Mouse (Mus musculus) B cell, adult 2 months (primary cell): ENCODE measurements around the gene Calr4.

ENCODE experiments used
- DNase-seq, 2 experiments: peaks; one replicate each; pipeline ENCODE4 v3.0.0; 2022

Gene Calr4

DNA sequence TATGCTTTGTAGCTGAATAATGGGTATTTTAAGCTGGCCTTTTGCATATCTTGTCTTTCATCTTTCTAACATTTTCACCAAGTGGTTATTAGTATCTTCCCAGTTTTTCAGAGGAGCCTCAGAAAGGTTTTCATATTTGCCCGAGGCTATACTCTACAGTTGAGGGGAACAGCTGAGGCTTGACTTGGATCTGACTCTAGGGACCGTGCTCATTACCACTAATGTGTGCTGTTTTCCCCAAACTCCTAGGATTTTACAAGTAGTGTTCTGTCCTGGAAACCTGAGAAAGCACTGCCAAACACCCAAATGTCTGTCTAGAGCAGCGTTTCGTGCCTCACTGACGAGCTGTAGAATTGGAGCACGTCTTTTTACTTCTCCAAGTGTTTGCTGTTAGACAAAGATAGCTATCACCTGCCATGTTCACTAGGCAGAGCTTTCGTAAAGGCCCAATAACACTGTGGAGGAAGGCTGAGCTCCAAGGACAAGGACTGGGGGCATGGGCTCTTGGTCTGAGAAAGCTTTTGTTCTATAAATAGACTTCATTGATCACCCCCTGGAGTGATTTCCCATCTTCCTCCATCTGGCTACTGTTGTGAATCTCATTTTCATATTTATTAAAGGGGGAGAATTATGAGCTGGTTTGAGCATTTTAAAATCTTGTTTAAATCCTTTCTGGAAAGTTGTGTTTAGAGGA lies 2.0 kb downstream of the Calr4 start:
- no peak for DNase-seq

DNA sequence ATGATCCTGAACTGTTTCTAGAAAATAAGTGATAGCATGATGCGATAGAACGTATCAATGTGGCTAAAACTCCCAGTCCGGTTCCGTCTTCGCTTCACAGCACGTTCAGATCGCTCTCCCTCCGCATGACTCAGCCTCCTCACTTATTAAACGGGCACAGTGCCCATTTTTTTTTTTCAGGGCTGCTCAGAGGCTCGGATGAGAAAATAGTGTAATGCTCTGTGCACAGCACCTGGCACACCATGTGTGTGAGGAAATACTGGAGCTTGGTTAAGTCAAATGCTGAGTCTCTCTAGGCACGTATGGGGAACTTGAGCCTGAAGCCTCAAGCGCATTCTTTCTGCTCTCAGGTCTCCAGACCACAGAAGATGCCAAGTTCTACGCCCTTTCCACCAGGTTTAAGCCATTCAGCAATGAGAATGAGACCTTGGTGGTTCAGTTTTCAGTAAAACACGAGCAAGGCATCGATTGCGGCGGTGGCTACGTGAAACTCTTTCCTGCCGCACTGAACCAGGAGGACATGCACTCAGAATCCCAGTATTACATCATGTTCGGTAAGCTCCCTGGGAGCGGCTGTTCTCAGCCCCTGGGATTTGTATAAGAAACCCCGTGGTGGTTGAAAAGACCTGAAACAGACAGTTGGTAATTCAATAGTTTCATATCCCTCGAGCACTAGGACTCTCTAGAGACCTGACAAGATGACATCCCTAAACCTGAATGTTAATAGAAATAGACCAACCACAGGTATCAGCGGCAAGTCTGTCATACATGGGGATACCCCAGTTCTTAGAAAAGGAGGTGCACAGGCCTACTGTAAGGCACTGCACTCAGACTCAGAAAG lies 4.4 kb downstream of the Calr4 start:
- DNase-seq: no peak

DNA sequence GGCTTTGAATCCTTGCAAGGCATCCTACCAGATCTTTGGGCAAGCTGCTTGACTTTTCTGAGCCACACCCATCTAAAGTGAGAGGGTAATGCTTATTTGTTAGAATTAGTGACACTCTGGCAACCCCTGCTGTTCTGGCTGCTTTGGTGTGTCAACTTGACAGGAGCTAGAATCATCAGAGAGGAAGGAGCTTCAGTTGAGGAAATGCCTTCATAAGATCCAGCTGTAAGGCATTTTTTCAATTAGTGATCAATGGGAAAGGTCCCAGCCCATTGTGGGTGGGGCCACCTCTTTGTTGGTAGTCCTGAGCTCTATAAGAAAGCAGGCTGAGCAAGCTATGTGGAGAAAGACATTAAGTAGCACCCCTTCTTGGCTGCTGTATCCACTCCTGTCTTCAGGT lies 6.9 kb downstream of the Calr4 start:
- DNase-seq: no peak

DNA sequence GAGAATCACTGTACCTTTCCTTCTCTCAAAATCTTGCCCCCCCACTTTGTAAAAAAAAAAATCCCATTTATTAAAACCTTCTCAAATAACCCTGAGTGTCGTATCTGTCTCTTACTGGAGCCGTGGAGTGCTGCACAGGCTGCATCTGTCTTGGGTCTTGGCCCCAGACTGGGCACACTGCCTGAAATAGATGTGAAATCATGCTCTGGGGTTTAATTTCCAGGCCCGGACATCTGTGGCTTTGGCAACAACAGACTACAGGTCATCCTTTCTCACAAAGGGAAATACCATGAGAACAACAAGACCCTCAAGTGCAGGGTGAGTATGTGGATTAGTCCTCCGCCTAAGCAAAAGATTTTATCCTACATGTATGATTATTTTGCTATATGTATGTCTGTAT lies 7.6 kb downstream of the Calr4 start:
- no peak for DNase-seq

DNA sequence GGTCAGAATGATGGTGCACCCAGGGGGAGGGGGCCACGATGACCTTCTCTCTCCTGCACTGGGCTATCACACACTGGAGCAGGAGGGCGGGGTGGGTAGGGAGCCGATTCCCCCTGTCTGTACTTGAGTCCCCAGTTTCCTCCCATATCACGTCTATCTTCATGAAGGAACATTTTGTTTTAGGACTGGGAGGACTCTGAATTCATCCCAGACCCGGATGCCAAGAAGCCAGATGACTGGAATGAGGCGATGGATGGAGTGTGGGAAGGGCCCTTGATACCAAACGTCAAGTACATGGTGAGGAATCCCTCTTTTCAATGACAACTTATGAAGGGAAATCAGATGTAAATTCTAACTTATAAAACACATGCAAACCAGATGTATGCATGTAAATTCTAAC lies 10.2 kb downstream of the Calr4 start:
- no peak for DNase-seq

DNA sequence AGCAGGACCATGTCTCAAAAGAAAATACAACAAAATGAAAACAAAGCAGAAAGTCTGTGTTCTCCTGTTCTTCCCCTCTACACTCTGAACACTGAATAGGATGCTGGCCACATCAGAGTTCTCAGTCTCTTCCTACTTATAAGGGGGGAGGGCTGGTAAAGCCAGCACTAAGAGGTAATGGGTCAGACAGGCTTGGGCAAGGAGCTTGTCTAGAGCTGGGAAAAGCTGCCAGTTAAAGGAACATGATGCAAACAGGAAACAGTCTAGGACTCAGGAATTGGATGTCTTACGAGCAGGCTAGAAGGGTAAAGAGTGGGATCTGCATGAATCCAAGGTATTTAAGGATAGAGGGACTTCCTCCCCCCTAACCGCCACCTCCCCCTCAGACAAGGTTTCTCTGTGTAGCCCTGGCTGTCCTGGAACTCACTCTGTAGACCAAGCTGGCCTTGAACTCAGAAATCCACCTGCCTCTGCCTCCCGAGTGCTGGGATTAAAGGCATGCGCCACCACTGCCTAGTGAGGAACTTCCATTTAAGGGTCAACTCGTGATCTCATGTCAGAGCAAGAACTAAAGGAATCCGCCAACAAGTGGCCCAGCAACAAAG lies 10.8 kb downstream of the Calr4 start:
- no peak for DNase-seq

DNA sequence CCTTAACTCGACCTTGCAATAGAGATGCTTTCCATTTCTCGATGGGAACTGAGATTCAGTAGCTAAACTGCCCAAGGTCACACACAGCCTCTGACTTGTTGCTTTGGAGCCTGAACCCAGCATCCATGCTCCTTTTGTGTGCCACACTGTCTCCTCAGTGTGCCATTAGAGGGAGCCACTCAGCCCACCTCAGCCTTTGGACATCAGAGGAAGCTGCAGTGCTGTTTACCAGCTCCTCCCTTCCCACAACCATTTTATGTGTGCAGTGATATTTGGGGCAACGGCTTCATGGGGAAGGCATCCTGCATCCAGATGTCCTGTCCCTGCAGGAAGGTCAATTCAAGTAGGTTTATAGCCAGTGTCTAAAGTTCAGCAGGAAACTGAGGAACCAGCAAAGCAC lies 17.3 kb downstream of the Calr4 start:
- DNase-seq: peak; percentile 35 to 44

DNA sequence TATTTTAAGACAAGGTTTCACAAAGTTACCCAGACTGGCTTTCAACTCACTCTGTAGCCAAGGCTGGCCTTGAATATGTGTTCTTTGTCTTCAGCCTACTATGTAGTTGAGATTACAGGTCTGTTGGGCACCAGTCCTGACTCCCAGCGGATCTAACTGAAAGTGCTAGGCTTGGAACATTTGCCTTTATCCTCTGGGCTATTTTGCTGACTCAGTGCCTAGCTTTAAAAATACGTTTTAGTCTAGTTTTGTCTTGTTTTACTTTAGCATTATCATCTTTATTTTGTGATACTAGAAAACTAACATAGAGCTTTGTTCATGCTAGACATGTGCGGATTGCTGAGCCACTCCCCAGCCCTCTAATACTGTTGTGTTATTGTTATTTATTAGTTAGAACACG lies 17.9 kb downstream of the Calr4 start:
- DNase-seq: no peak

DNA sequence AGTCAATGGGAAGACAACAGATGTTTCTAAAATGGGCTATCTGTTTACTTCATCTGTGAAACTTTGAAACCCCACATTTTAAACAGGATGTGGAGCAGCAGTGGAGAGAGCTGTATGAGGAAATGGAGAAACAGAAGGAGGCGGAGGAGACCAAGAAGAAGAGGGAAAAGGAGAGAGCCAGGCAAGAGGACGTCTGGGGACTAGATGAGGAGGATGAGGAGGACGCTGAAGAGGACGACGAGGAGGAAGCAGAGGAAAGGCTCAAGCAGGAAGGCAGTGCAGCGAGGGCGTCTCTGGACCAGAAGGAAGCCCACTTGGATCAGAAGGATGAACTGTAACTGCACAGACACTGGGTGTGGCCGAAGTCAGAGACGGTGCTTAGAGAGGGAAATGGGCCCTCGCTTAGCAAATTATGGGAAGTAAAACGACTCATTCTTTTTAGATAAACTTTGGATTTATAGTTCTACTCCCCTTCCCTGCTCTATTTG lies 19.4 kb downstream of the Calr4 start:
- no peak for DNase-seq

DNA sequence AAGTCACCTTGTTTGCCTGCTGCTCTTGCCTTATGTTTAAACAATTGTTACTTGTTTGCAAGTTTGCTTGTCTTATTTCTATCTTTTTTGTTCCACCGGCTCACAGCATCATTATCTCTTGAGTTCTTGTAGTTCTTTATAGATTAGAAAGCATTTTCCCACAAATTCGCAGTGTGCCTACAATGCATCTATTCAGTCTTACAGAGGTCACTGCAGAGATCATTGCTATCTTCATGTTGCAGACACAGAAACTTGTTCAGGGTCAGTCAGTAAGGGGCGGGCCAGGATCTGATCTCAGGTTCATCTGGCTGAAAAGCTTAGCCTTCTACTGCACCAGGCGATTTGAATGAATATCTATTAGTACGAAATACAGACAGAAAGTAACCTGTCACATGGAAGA lies 20.2 kb downstream of the Calr4 start:
- no peak for DNase-seq

DNA sequence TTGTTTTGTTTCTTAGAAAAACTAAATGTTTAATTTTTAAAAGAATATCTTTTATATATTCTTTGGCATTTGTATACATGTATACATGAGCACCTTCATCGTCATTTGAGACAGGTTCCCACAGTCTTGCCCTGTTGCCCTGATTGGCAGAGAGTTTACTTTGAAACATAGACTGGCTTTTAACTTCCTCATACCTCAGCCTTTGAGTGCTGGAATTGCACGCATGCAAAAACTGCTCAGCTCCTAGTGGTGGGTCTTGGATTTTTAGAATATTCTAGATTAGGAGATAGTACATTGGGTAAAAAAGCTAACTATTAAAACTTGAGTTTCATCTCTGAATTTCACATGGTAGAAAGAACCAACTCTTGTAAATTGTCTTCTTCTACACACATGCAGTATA lies 21.0 kb downstream of the Calr4 start:
- DNase-seq: no peak

DNA sequence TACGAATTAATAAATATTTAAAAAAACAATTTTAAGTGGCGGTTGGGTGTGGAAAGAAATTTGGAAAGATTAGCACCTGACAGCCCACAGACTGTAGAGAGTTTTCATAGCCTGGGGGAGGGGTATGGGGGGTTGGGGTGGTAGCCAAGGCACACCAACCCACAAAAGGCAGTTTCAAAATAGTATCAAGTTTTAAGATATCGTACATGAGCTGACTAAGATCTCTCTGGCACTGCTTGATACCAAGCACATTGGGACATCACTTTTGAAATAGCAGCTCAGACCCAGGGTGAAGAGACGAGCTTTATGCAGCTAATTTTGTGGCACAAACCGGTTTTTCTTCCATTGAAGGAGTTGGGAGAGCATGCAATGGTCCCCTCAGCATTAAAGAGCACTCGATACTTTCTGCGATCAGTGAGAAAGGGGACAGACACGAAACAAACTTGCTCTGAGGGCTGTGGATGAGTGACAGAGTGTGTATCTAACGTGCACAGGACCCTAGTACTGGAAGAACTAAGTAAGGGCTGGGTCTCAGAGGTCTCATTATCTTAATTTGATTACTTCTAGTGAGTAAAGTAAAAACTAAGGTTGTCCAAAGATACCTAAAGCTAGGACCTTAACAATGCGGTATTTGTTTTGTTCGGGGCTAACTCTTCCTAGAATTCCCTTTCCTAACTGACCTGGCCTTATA lies 21.6 kb downstream of the Calr4 start:
- DNase-seq: no peak

DNA sequence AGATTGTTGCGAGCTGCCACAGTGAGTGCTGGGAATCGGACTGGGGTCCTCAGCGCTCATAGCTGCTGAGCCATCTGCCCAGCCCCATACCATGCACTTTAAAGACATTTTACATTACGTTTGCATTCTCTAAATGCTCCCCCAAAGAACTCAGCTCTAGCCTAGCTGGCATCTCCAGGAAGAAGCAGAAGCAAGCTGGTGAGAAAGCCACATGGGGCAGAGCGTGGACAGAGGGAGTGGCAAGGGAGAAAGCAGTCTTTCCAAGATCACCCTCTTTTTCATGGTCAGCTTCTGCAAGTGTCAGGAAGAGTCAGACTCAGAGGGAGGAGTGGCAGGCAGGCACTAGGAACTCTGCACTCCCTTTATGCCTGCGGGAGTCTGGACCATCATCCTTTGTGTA lies 22.5 kb downstream of the Calr4 start:
- DNase-seq: no peak

DNA sequence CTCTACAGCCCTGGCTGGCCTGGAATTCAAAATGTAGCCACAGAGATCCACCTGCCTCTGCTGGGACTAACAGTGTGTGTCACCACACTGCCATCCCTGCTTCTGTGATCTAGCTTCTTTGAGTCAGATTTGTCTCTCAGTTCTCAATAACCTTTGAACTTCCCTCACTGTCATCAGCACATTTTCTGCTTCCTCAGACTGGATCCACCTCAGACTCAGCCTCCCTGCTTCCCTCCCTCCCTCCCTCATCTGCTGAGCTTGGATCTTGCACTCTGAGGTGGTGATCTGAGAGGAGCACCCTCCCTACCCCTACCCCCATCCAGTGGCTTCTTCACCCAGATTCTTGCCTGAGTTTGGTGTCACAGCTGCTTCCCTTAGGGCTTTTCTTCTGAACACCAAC lies 23.4 kb downstream of the Calr4 start:
- DNase-seq: no peak

DNA sequence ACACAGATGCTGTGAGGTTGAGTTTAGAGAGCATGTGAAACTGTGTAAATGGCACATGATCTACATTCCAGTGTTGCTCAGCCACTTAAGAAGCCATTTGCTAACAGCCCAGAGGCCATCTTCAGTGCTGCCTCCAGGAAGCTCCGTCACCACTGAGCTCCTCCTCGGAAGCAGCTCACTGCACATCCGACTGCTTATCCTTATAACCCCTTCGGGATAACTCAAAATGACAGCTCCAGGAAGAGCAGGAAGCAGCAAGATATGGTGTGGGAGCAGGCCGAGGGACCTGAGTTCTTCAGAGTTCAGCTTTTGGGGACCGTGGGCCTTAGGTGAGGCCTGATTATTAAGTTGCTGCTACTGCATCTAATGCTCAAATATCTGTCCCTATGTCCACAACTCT lies 27.8 kb downstream of the Calr4 start:
- no peak for DNase-seq

DNA sequence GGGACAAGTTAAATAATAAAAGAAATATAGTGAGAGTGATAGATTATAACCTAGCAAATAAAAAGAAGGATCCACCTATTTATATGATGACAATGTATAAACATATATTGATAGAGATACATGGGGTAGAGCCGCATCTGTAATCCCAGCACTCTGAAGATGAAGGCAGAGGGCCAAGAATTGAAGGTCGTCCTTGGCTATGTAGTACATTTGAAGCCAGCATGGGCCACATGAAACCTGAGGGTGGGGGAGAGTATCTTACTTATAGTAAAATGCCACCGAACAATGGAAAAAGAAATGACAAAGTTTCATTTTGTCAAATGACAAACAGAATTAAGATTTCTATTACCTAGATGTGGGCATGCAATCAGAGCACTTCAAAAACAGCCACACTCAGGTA lies 31.8 kb downstream of the Calr4 start:
- no peak for DNase-seq

DNA sequence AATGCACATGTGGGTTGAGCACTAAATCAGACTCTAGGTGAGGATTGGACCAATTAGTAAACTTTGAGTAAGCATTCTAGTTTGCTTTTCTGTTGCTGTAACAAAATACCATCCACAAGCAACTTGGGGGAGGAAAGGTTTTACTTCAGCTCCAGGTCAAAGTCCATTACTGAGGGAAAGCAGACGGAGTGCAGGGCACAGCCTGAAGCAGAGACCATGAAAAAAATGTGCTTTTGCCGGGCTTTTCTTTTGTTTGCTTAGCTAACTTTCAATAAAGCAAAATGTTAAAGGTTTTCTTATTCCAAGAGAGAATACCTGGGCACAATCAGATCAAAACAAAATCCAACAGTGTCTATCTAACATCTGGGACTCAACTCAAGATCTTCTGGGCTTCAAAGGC lies 32.5 kb downstream of the Calr4 start:
- DNase-seq: no peak

DNA sequence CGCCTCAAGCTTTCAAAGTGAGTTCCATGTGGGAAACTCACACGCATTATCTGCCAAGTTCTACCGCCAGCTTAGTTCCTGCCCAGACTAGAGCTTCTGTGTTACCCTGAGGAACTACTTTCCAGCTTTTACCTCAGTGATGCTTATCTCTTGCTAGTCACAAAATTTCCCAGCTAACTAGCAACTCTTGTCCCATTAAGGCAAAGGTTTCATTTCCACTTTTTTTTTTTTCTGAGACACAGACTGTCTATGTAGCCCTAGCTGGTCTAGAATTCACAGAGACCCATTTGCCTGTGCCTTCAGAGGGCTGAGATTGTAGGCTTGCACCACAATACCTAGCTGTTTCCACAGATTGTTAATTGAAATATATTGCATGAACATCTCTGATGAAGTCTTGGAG lies 33.2 kb downstream of the Calr4 start:
- no peak for DNase-seq

DNA sequence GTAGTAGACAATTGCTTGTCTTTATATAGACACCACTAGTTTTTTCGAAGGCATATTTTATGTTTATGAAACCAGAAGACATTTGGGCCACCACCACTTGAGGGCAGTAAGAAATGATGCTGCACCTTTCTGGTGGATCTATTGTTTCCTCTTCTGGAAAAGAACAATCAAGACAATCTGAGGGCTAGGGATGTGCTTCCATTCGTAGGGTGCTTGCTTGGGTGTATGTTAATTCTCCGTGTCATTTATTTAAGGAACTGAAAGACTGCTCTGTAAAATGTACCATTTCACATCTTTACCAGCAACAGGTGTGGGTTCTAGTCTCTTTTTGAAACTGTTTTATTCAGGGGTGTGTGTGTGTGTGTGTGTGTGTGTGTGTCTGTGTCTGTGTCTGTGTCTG lies 34.6 kb downstream of the Calr4 start:
- no peak for DNase-seq

DNA sequence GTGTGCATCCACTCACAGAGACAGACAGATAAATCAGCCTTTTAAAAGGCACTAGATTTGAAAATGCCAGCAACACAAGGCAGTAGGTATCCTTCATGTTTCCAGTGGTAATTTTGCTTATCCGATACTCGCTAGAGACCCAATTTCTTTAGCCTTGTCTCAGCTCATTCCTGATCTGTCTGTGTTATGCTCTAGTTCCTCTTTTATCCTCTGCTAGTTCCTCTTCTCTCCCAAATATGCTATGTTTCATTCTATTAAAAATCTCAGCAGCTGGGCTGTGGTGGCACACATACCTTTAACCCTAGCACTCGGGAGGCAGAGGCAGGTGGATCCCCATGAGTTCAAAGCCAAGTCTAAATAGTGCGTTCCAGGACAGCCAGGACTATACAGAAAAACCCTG lies 37.5 kb downstream of the Calr4 start:
- DNase-seq: no peak

DNA sequence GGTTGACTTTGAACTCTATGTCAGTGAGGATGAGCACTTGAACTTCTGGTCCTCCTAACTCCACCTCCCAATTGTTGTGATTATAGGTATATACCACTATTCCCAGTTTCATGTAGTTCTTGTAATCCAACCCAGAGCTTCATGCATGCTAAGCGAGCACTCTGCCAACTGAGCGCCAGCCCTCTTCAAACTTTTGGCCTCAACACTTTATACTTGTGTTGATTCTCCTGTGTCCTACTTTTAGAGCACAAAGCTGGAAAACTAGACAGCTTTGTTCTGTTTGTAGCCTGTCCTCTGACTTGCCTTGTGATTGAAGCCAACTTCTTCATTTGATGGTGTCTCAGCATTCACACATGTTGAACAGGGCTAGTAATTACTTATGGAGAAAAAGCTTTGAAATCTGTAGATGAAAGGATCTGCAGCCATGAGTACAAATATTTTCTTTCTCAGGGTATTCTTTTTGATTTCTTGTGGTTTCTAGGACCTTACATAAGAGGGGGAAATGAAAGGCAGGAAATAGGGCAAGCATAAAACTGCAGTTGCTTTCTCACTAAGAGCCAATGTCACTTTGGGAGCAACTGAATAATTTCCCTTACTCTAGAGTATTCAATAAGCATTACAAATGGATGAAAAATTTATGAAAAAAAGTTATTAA lies 39.4 kb downstream of the Calr4 start:
- no peak for DNase-seq

DNA sequence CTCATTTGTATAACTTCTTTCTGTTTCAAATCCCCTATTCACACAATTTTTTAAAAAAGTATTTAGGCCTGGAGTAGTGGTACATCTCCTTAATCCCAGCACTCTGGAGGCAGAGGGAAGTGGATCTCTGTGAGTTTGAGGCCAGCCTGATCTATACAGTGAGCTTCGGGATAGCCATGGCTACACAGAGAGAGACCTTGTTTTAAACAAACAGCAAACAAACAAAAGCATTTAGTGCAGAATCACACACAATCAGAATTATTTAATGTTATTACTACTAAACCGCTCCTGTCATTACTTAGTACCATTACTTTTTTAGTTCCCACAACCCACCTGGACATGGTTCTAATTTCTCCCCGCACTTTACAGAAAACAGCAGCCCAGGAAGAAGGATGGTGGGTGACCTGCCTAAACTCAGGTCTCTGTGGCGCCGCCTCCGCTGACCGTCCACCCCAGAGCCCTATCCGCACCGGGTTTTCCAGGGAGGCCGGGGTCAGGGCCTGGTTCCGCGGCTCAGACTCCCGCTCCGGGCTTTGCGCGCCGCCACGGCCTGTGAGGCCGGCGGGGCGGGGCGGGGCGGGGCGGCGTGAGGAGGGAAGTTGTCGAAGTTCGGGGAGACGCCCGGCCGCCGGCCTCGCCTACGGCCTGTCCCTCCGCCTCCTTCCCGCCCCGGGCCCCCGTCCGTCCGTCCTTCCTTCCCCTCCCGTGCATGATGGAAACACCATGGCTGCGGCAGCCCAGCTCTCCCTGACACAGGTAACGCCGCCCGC lies 45.6 kb downstream of the Calr4 start, which contains the start of gene Eps15:
Gene Eps15 (plus strand): TSS at position 580 of the 770 bp plus-strand sequence.
- peak; percentile 93 for DNase-seq
